Mouse (Mus musculus) neural tube, embryonic 15.5 days (tissue): Measurements from ENCODE around the gene Dixdc1. TPM values are rescaled to one million over a fixed set of nuclear protein-coding genes. Genes with fewer than 3 reads are reported as not detected.

ENCODE experiments used
- ATAC-seq: fragments of 200-750 bp; cut with Nextera tagmentation; 2 replicates; pipeline ENCODE4 v1.8.0; 2017; ENCODE audit warnings: mild to moderate bottlenecking, moderate TSS enrichment, moderate library complexity; ENCODE audit not compliant: low FRiP score
- H3K27ac ChIP-seq: fragments of 300-500 bp; sonication (generic); replicated peaks from 2 replicates; pipeline ENCODE4 v1.5.1; 2015; ENCODE audit warnings: mild to moderate bottlenecking, inconsistent platforms
- H3K27me3 ChIP-seq: fragments of 300-500 bp; sonication (generic); replicated peaks from 2 replicates; pipeline ENCODE4 v1.6.1; 2015; ENCODE audit warnings: inconsistent platforms
- H3K36me3 ChIP-seq: fragments of 300-500 bp; sonication (generic); 2 replicates; pipeline ENCODE4 v1.6.1; 2015; ENCODE audit warnings: inconsistent platforms
- H3K4me1 ChIP-seq: fragments of 300-500 bp; sonication (generic); 2 replicates; pipeline ENCODE4 v1.6.1; 2015; ENCODE audit warnings: inconsistent platforms
- H3K4me2 ChIP-seq: fragments of 300-500 bp; sonication (generic); 2 replicates; pipeline ENCODE4 v1.6.1; 2015; ENCODE audit warnings: inconsistent platforms, mild to moderate bottlenecking, moderate library complexity
- H3K4me3 ChIP-seq: fragments of 300-500 bp; sonication (generic); replicated peaks from 2 replicates; pipeline ENCODE4 v1.5.1; 2015; ENCODE audit warnings: mild to moderate bottlenecking, inconsistent platforms
- H3K9ac ChIP-seq: fragments of 300-500 bp; sonication (generic); replicated peaks from 2 replicates; pipeline ENCODE4 v1.6.1; 2015; ENCODE audit warnings: mild to moderate bottlenecking, inconsistent platforms
- H3K9me3 ChIP-seq: fragments of 300-500 bp; sonication (generic); replicated peaks from 2 replicates; pipeline ENCODE4 v1.6.1; 2016; ENCODE audit warnings: inconsistent platforms
- WGBS: fragments of 180-500 bp; shearing (Covaris S2); methylation state at CpG from one replicate; pipeline ENCODE4 v1.1.7; 2015; ENCODE audit warnings: mixed read lengths; 5-methylcytosine and 5-hydroxymethylcytosine counted together
- polyA plus RNA-seq: library from polyadenylated mRNA; unstranded; fragments of >200 nt; fragmentation: Nextera tagmentation; extraction: Ambion mirVana; gene quantifications from 2 replicates; pipeline ENCODE4 v1.2.1, GENCODE M21; 2015

Dixdc1 gene
- polyA plus RNA-seq, 1 experiment from 2014 or later = 30.4 TPM

DNA sequence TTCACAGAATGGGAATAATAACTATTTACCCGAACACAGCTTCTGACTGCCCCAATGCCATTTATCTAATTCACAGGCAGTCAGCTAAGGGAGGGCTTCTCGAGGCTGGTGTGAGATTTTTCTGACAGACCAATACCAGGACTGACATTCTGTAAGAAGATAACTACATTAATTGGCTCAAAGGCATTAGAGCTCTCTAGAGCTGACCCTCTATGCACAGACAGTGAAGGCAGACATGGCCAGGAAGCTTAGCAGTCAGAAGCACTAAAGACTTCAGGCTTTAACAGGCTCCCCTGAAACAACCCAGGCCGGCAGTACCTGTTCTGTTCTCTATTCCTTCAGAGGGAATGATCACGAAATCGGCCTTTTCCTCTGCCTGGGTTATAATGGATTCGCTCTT, 44.2 kb downstream of the Dixdc1 start:
- Histone ChIP-seq H3K36me3 (peaks cover 28% of the 10 kb centered on the region), H3K4me1 (peaks cover 47% of the 10 kb centered on the region)
- 89% methylated on average over 6 of the region's 6 CpGs for WGBS

DNA sequence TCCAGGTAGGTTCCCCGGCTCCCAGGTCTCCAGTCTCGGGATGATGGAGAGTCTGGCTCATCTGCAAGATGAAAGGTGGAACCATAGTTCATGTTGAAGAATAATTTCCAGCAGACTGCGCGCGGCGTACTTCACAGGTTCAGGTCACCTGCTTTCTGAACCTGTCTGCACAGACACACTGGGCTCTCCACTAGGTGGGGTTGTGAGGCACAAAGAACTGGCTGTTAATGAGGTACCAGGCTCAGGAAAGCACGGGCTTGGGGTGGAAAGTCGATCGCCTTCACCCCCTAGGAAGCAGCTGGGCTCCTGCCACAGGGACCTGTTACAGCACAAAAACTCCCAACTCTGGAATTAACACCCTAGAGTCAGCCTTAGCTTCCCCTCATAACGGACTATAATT, 45.7 kb downstream of the Dixdc1 start:
- Histone ChIP-seq H3K4me1 (peaks cover 35% of the 10 kb centered on the region), H3K4me3 (no peak overlapping the region), H3K9me3 (no peaks in the 10 kb centered on the region), H3K4me2 (no peak overlapping the region), H3K27me3 (no peaks in the 10 kb centered on the region), H3K27ac (no peak overlapping the region), H3K9ac (no peak overlapping the region), H3K36me3 (peaks cover 43% of the 10 kb centered on the region)
- 15% methylated on average over 10 of the region's 10 CpGs for WGBS
- no peak for ATAC-seq

More for the DNA sequence above, 44.2 kb downstream of the Dixdc1 start:
- Histone ChIP-seq H3K9ac (no peak overlapping the region), H3K27ac (no peak overlapping the region), H3K4me2 (no peak overlapping the region), H3K4me3 (no peak overlapping the region), H3K27me3 (no peaks in the 10 kb centered on the region), H3K9me3 (no peaks in the 10 kb centered on the region)
- no peak for ATAC-seq

DNA sequence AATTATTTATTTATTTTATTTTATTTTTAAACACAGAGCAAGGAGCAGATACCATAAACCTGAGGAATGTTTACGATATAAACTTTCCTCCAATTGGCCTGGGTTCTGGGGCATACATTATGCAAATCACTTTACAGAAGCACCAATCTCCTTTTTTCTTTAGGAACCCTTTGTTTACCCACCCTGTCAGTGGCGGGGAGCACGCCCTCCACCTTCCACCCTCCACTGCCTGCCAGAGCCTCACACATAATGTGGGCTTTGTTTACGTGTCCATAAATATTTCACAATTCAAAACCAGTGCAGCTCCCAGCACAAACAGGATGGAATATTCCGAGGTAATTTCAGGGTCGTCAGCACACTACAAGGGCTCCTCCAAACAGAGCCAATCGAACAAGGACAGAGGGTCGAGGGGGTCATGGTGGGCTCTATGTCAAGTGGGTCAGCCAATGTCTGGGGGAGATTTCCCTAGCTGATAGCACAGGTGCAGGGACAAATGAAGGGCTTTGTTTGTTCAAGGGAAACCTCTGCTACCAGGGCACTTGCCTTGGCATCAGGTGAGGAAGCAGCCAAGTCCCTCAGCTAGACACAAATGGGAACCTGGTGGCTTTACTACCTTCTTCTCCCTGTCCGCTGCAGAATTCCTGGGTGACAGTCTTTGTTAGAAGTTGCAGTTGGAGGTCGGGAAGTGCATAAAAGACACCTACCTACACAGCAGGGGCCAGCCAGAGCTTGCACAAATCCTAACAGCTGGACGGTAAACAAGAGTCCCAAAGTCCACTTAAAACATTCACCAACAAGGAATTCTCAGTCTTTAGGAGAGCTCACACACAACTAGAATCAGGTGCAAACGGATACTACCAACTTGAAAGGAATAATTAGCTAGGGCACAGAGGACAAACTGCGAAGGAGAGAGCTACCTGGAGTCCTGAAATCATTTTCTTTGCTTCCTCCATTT, 46.4 kb downstream of the Dixdc1 start:
- 13% methylated on average over 13 of the region's 13 CpGs for WGBS
- Histone ChIP-seq H3K27me3 (no peaks in the 10 kb centered on the region), H3K4me3 (no peak overlapping the region), H3K9ac (no peak overlapping the region), H3K27ac (no peak overlapping the region), H3K4me2 (no peak overlapping the region), H3K4me1 (peaks cover 29% of the 10 kb centered on the region), H3K36me3 (peaks cover 49% of the 10 kb centered on the region), H3K9me3 (no peaks in the 10 kb centered on the region)
- no peak for ATAC-seq

DNA sequence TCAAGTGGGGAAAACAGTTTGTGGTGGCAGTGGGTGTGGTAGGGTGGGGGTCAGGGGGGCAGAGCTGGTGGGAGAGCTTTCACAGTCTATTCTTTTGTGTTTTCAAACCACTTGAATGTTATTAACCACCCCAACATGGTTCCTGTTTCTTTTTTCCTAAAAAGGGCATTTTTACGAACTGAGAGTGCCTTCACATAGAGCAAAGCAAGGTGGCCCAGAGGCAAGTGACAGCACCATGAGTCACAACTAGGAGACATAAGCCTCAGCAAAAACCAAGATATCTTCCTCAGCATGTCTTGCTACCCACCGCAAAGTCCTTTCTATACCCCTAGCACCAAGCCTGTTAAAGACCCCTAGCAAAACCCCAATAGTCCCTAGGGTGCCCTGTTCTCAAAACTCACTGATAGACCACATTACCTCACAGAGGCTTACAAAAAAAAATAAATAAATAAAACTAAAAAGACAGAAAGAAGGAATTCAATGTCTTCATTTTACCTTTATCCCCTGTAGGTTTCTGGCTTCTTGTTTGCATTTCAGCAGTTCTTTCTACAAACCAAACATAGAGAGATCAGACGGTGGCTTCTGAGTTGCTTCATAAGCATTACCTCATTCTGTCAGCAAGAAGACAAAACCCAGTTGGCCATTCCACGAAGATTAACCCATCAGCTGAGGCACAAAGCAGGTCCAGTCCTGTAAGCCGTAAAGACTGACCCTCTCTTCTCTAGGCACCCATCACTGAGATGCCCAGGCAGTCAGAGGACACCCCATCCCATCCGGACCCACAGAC, 52.3 kb downstream of the Dixdc1 start:
- H3K4me2 ChIP-seq = no peak overlapping the region
- H3K9ac ChIP-seq = no peak overlapping the region
- ATAC-seq = no peak
- no peaks in the 10 kb centered on the region for H3K27me3 ChIP-seq
- H3K4me3 ChIP-seq = no peak overlapping the region
- H3K36me3 ChIP-seq = peaks cover 84% of the 10 kb centered on the region
- no peaks in the 10 kb centered on the region for H3K9me3 ChIP-seq
- no peak overlapping the region for H3K27ac ChIP-seq
- WGBS = 84% methylated on average over 6 of the region's 6 CpGs
- no peaks in the 10 kb centered on the region for H3K4me1 ChIP-seq

DNA sequence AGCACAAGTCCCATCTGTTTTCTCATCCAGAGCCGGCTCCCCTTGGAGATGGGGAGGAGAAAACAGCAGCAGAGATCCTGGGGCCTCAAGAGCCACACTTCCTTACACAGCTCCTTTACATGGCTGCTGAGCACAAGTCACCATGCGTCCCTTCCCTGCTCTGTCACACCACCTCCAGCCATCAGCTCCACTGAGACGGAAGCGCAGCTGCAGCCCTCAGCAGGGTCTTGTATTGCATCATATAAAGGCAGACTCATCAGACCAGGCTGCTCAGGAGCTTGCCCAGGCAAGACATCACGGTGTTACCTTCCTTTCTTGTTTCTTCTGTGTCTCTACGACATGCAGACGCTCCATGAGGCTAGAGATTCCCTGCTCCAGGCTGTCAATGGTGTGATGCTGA, 57.6 kb downstream of the Dixdc1 start:
- H3K4me3 ChIP-seq = no peak overlapping the region
- H3K36me3 ChIP-seq = peaks cover 83% of the 10 kb centered on the region
- H3K4me2 ChIP-seq = no peak overlapping the region
- no peak for ATAC-seq
- no peak overlapping the region for H3K9ac ChIP-seq
- H3K27ac ChIP-seq = no peak overlapping the region
- H3K4me1 ChIP-seq = no peaks in the 10 kb centered on the region
- no peaks in the 10 kb centered on the region for H3K9me3 ChIP-seq
- no peaks in the 10 kb centered on the region for H3K27me3 ChIP-seq
- 59% methylated on average over 7 of the region's 7 CpGs for WGBS

DNA sequence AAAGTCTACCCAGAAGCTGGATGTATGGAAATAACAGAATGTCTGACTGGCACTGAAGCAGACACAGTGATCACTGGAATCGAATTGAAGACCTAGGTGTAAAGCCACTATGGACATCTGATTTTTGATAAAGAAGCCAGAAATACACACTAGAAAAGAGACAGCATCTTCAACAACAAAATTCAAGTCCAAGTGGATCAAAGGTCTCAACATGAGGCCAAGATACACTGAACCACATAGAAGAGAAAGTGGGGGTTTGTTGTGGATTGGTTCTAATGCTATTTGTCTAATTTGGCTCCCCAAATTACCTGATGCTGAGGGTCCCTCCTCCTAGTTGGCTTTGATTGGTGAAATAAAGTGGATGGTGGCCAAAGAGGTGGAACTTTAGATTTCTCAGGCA, 59.9 kb downstream of the Dixdc1 start:
- no peak overlapping the region for H3K27ac ChIP-seq
- H3K4me3 ChIP-seq = no peak overlapping the region
- H3K4me1 ChIP-seq = no peaks in the 10 kb centered on the region
- WGBS = 86% methylated on average over 1 of the region's 1 CpGs
- no peaks in the 10 kb centered on the region for H3K9me3 ChIP-seq
- H3K27me3 ChIP-seq = no peaks in the 10 kb centered on the region
- peaks cover 75% of the 10 kb centered on the region for H3K36me3 ChIP-seq
- no peak overlapping the region for H3K9ac ChIP-seq
- no peak overlapping the region for H3K4me2 ChIP-seq
- no peak for ATAC-seq

DNA sequence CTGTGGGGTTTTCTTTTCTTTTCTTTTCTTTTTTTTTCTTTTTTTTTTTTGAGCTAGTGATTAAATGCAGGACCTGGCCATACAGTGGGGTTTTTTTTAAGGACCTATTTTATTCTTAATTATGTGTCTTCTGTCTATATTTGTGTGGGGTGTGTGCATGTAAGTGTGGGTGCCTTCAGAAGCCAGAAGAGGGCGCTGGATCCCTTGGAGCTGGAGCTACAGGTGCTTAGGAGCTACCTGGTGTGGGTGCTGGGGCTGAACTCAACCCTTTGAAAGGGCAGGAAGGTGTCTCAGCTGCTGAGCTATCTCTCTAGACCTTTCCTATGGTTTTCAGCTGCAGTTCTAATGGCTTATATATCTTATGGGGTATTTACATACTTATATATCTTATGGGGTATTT, 64.5 kb downstream of the Dixdc1 start:
- no peak overlapping the region for H3K27ac ChIP-seq
- no peaks in the 10 kb centered on the region for H3K27me3 ChIP-seq
- 45% methylated on average over 1 of the region's 1 CpGs for WGBS
- no peak overlapping the region for H3K9ac ChIP-seq
- no peak overlapping the region for H3K4me3 ChIP-seq
- H3K36me3 ChIP-seq = peaks cover 43% of the 10 kb centered on the region
- no peak overlapping the region for H3K4me2 ChIP-seq
- H3K4me1 ChIP-seq = no peaks in the 10 kb centered on the region
- H3K9me3 ChIP-seq = no peaks in the 10 kb centered on the region
- ATAC-seq = no peak

DNA sequence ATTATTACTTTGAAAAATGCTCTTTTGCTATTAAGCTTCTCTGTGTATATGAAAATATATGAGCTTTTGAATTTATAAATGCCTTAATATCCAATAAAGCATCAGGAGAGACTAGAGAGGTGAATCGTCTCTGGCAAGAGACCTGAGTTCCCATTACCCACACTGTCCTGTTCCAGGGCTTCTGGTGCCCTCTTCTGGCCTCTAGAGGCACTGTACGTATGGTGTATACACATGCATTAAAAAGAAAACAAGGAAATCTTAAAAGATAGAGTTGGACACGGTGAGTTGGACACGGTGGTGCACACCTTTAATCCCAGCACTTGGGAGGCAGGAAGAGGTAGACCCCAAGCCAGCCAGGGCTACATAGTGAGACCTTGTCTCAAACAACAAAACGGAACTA, 68.6 kb downstream of the Dixdc1 start:
- no peak overlapping the region for H3K4me3 ChIP-seq
- WGBS = 35% methylated on average over 5 of the region's 5 CpGs
- no peak overlapping the region for H3K9ac ChIP-seq
- no peak overlapping the region for H3K4me2 ChIP-seq
- H3K27ac ChIP-seq = no peak overlapping the region
- H3K36me3 ChIP-seq = peaks cover 48% of the 10 kb centered on the region
- H3K27me3 ChIP-seq = no peaks in the 10 kb centered on the region
- H3K9me3 ChIP-seq = no peaks in the 10 kb centered on the region
- H3K4me1 ChIP-seq = no peaks in the 10 kb centered on the region
- no peak for ATAC-seq

DNA sequence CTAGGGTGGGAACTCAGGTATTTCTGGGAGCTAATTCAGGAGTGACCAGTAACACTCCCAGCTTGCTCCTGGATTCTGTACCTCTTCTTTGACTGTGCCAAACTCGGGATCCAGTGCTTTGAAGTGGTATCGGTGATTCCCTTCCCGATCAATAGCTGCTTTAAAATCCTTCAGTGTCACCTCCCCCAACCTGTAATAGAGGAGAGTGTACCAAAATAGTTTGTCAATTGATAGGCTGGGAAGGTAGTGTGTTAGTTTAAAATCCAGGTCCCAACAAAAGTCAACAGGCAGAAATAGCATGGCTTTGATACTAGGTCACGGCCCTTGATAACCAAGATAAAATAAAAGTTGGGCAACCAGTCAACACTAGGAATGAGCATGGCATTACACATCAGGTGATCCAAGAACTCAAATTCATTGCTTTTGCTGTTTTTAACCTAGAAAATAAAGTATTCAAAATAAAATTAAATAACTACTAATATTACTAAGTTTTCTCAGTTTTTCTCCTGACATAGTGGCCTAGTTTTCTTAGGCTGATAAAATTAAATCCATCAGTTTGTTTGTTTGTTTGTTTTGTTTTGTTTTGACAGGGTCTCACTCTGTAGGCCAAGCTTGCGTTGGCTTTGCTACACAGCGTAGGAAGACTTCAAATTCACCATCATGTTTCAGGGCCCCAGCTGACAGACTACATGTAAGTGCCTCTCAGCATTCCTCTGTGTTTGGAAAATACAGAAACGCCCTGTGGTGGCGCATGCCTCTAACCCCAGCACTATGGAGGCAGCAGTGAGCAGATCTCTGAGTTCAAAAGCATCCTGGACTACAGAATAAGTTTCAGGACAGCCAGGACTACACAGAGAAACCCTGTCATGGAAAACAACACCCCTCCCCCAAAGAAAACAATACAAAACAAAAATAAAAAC, 71.5 kb downstream of the Dixdc1 start:
- H3K4me1 ChIP-seq = no peaks in the 10 kb centered on the region
- no peak overlapping the region for H3K27ac ChIP-seq
- peaks cover 58% of the 10 kb centered on the region for H3K36me3 ChIP-seq
- H3K9me3 ChIP-seq = no peaks in the 10 kb centered on the region
- 87% methylated on average over 8 of the region's 8 CpGs for WGBS
- no peak overlapping the region for H3K9ac ChIP-seq
- no peak overlapping the region for H3K4me3 ChIP-seq
- no peaks in the 10 kb centered on the region for H3K27me3 ChIP-seq
- no peak overlapping the region for H3K4me2 ChIP-seq
- ATAC-seq = no peak

DNA sequence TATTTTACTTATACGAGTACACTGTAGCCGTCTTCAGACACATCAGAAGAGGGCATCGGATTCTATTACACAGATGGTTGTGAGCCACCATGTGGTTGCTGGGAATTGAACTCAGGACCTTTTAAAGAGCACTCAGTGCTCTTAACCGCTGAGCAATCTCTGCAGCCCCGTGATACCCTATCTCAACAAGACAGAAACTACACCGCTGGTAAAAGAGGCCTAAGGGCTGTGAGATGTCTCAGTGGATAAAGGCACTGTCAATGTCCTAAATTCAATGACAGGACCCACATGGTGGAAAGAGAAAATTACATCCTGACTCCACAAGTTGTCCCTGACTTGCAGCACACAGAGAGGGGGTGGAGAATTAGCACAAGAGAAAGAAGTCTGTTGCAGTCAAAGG, 72.9 kb downstream of the Dixdc1 start:
- H3K9ac ChIP-seq = no peak overlapping the region
- no peak overlapping the region for H3K4me2 ChIP-seq
- no peak for ATAC-seq
- H3K4me3 ChIP-seq = no peak overlapping the region
- peaks cover 58% of the 10 kb centered on the region for H3K36me3 ChIP-seq
- H3K4me1 ChIP-seq = no peaks in the 10 kb centered on the region
- no peaks in the 10 kb centered on the region for H3K9me3 ChIP-seq
- WGBS = 89% methylated on average over 6 of the region's 6 CpGs
- no peaks in the 10 kb centered on the region for H3K27me3 ChIP-seq
- no peak overlapping the region for H3K27ac ChIP-seq

DNA sequence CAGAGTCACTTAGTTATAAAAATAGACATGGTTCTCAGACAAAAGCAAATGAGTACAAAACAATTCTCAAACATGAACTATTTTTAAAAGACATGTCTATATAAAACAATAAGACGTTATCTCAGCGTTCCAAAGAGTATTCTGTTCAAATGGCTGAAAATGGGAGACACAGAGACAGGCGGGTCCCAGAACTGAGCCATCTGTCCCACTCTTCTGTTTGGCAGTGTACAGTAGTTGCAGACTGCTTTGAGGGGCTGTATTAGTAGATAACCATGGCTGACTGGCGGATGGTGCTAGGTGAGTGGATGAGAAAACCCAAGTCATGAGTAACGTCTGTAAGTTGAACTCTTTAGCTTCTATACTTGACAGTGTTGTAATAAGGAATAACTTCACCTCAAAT, 74.5 kb downstream of the Dixdc1 start:
- peaks cover 53% of the 10 kb centered on the region for H3K36me3 ChIP-seq

More for the DNA sequence above, 74.5 kb downstream of the Dixdc1 start:
- Histone ChIP-seq H3K27ac (no peak overlapping the region), H3K4me3 (no peak overlapping the region), H3K9ac (no peak overlapping the region), H3K4me1 (peaks cover 8% of the 10 kb centered on the region), H3K27me3 (no peaks in the 10 kb centered on the region), H3K4me2 (no peak overlapping the region), H3K9me3 (no peaks in the 10 kb centered on the region)
- 92% methylated on average over 5 of the region's 5 CpGs for WGBS
- no peak for ATAC-seq
